Mouse (Mus musculus) spleen, postnatal 4 days (tissue): ENCODE results near the gene Rapgef2.
"Not testable (repeated sequence)": the region's sequence is repeated elsewhere in the genome, so short reads cannot be mapped to it uniquely, and the experiment has no call there.

Source experiments
- DNase-seq, 2 experiments: peaks; one replicate each; pipeline ENCODE4 v3.0.0; 2022; ENCODE audit warnings: low spot score in 2 of 2

Gene Rapgef2

DNA sequence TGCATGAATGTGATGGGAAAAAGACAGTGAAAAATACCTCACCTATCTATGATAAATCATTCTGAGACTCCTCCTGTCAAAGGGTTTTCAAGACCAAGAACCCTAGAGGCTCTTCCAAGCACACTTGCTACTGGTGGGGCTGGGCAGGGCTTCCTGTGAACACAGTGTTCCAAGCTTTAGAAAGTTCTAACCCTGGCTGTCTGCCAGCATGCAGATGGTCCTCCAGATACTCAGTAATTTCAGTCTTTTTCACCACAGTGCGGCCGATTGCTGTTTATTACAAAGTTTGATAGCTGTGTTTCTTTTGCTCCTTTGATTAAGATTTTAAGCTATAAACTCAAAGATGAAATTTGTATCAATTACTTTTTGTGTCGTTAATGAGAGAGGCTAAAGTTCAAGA lies 83.1 kb downstream of the Rapgef2 start:
- peak in 1 of 2 experiments; percentile 36 for DNase-seq

DNA sequence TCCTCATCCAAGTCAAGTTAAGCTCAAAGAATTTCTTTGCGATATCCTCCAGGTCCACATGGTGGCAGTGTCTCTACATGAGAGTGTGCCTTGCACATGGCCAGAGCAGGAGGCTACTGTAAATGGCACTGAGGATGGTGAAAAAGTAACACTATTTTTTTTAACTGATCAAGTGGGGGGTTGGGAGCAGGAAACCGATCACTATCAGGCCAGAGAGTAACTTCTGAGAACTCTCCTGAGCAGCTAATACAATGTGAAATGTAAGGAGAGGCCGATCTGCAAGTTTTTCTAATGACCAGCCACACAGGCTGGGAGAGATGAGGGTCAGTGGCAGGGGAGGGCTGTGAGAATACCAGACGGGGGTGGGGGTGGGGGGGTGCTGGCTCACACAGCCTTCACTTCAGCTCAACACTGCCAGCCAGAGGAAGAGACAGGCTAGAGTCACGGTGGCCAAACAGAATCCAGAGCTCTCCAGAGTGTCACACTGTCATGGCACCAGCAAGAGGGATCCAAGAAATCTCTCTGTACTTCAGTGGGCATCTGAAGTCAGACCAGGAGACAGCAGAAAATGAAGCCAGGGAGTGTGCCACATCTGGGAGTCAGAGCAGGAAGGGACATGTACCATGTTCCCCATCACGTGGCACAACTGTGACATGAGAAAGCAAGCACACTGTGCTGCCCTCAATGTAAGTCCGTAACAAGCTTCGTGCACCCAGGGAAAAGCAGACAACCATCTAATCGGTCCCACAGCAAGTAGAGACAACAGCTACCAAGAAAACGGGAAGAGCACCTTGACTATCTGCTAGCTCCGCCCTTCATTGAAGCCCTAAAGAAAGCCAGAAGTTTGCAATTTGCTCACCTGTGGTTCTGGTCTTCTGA lies 83.8 kb downstream of the Rapgef2 start:
- peak in 1 of 2 experiments; percentile 56 for DNase-seq

DNA sequence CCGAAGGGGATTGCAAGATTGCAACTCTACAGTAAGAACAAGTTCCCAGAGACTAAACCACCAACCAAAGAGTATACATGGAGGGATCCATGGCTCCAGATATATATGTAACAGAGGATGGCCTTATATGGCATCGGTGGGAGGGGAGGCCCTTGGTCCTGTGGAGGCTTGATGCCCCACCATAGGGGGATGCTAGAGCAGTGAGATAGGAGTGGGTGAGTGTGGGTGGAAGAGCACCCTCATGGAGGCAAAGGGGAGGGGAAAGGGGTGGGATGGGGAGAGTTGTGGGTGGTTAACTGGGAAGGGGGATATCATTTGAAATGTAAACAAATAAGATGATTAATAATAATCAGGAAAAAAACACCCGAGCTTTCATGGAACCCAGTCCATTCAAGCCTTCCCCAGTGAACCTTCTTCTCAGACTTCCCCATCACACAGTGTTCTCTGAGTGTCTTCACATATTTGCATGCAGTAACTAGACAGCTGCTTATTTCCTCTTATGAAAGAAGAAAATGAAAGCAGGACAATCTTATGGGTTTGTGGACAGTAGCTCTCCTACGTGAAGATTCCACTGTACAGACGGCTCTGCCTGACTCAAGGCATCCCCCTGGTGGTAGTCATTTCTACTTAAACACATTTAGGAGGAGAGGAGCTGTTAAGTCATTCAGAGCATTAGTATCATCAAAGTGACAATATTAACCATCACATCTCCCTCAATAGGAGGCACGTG lies 89.4 kb downstream of the Rapgef2 start:
- peak in 1 of 2 experiments; percentile 48 for DNase-seq

DNA sequence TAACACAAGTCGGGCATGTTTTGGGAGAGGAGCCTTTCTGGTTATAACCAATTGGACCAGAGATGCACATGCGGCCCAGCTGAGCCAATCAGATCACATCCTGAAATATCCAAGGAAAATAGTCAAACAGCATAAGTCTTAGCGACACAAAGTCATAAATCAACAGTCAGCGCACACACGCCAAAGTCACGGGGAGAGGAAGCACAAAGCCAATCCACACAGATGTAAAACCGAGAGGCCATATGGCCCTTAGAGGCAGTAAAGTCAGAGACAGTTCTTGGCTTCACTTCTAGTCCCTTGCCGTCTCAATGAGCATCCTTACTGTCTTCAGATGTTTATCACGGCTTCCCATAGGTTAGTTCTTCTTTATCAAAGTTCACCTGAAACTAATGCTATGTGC lies 91.0 kb downstream of the Rapgef2 start:
- DNase-seq, result no peak

GRCm38 (mm10) chr3:79194111-79194793 lies 92.1 kb downstream of the Rapgef2 start:
- DNase-seq, result no peak

DNA sequence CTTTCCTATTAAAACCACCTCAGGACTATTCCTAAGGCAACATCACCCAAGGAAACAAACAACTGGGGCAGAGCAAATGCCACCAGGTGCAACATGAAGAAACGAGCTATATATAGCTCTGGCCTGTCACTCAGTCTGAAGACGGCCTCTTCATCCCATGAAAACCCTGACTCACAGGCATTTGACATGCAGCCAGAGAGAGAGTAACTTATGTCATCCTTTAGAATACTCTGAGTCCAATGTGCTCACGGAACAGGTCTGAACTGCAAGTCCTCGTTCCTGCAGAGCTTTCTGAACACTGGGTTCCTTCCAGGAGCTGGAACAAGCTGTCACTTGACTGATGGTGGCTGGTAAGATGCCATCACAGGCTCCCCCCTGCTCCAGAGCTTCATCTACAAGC lies 93.3 kb downstream of the Rapgef2 start:
- DNase-seq, result no peak

GRCm38 (mm10) chr3:79191981-79192380 lies 94.3 kb downstream of the Rapgef2 start:
- DNase-seq, result no peak

GRCm38 (mm10) chr3:79191471-79191870 lies 94.8 kb downstream of the Rapgef2 start:
- no peak for DNase-seq

DNA sequence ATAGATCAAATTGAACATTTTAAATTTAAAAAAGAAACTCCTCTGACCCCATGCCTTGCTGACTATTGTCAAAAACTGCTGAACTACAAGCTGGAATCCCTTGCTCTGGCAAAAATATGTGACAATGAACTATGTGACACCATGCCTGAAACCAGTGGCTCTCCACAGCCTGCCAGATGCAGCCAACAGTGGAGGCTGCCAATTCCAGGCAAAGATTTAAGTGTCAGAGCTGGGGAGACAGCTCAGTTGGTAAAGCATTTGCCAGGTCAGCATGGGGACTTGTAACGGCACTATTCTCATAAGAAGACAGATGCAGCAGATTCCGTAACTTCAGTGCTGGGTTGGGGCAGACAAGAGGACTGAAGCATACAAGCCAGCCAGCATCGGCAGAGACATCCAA lies 95.9 kb downstream of the Rapgef2 start:
- DNase-seq, result no peak

- DNase-seq, result no peak
Measured at GRCm38 (mm10) chr3:79187912-79188311, 98.4 kb downstream of the Rapgef2 start.

DNA sequence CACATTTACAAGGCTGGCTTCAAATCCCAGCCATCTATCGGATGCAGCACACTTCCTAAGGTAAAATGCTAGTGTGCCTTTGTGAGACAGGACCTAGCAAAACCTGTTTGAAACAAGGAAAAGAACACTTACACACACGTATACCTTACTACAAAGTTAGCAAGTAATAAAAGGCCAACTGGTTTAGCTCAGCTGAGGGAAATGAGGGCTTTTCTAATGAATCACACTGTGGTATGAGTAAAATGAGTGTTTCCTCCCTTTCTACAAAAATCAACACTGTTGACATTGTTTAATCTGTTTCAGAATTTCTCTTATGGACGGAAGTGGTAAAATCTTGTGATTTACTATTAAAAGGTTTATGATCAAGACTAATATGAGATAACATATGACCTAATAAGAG lies 104.0 kb downstream of the Rapgef2 start:
- no peak for DNase-seq

DNA sequence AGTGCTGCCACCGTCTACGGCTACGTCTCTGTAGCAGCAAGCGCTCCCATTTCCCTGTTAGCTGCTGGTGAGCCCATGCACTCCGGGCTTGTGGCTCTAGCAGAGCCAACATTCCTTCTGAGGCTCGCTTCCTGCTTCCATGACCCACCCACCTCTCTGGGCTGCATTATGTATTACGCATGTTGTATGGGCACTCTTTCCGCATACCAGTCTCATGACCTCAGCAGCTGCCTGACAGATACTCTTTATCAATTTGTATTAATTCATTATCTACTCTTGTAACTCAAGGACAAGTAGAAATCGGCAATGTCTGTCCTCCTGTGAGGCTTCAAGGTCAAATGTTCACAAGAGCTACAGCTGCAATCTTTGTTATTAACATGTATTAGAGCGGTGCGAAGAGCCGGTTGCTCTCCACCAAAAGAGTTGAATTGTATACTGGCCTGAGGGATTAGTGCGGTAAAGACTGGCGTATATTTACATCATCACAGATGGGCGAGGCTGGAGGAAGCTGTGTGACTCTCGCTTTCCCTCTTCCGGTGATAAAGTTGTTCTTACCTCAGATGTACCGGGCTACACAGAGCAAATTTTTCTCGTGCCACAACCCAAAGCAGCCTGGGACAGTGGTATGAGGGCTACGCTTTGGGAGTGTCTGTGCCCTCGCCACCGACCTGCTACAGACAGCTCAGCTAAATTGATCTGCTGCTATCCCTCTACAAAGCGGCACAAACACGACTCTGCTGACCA lies 104.9 kb downstream of the Rapgef2 start:
- DNase-seq, result peak in 1 of 2 experiments; percentile 60

DNA sequence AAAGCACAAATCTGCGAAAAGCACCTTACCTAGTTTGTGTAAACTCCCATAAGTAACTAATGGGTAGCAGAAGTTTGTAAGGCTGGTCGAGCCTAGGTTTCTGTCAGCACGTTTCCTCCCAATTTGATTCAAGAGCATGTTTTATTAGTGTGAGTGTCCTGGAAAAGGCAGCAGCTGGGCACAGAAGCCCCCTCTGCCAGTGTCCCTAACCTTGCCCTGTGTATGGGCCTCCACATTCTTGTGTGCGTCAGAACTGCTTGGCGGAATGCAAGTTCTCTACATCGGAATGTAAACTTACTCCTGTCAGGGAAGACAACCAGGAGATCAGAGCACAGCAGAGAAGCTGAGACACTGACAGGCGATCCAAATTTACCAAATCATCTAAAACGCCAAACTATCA lies 106.2 kb downstream of the Rapgef2 start:
- DNase-seq, result peak in 1 of 2 experiments; percentile 42

- peak in 1 of 2 experiments; percentile 43 for DNase-seq
Measured at GRCm38 (mm10) chr3:79179499-79180053, 106.7 kb downstream of the Rapgef2 start.

GRCm38 (mm10) chr3:79178708-79179107 lies 107.6 kb downstream of the Rapgef2 start:
- DNase-seq, result peak in 1 of 2 experiments; percentile 45

DNA sequence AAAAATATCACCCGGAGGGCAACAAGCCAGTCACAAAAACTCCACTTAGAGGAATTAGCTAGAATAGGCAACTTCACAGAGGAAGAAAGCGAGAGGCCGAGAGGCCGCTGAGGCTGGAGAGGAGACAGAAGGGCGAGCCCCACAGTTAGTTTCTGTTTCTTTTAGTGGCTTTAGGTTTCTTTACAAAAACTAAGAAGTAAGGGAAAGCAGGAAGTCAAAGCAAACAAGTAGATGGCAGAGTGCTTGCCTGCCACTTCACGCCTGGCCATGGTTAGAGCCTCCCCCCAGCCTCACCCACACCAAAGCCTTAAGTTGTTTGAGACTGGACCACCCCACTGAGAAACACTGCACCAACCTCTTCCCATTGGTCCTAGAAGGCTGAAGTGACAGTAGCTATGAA lies 108.2 kb downstream of the Rapgef2 start:
- DNase-seq, result peak in 1 of 2 experiments; percentile 62

GRCm38 (mm10) chr3:79177136-79177870 lies 109.0 kb downstream of the Rapgef2 start:
- DNase-seq, result peak in 1 of 2 experiments; percentile 59

DNA sequence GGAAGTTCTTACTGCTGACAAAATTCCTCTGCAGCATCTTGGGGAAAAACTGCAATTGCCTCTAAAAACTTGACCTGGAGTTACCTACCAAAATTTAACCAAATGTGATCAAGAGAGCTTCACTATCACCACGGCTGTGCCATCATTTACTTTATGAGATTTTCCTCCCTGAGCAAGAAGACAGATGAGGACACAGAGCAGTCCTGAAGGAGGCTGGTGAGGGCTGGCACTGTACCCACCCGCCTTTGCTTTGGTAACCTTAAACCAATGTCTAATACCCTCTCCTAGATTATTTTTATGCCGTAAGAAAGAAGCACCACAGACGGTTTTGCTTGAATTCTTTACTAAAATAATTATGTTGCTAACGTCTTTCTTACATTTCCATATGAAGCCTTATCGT lies 112.1 kb downstream of the Rapgef2 start:
- DNase-seq, result no peak

DNA sequence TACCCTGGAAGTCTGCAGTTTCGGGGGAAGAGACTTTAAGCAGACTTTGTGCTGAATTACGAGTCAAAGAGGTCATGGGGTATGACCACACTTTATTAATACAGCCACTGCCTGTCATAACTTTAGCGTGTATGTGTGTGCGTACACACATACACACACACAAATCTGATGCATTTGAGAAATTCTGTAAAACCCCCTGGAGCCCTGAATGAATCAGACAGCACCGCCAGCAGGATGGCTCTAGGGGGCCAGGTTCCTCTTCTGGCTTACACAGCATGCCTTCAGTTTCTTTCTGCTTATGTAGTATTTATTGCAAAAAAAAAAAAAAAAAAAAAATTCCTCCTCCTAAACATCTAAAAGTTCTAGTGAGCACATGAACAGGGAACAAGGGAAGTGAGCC lies 113.0 kb downstream of the Rapgef2 start:
- no peak for DNase-seq

DNA sequence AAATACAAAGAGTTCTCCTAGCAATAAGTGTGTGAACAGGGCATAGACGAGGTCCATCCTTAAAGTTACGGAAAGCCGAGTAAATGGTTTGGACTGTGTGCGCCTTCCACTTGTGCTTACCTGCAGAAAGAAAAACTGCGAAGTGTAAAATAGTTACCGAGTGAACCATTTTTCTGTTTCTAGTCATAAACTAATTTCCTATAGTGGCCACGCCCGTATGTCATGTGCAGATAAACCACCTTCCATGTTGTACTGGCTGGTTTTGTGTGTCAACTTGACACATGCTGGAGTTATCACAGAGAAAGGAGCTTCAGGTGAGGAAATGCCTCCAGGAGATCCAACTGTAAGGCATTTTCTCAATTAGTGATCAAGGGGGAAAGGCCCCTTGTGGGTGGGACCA lies 115.2 kb downstream of the Rapgef2 start:
- DNase-seq, result not testable (repeated sequence)
